Comparison of ENCODE assay signal across 31 mouse cellular contexts in genomic region chr17:27728770-27729169, GRCm38 (mm10). TPM values are rescaled to one million over a fixed set of nuclear protein-coding genes. Genes with fewer than 3 reads are reported as not detected.
DNase-seq lines count a peak whose midpoint lies in the region; ATAC-seq lines count a peak whose summit lies in the region.
"Had no signal": no experiment of that assay in that cellular context is flagged by ENCODE, and none has a peak within 500 bp of the region (broad histone marks: within the 10 kb centered on the region; RNA-seq: fewer than 3 reads in every experiment).

Gene Spdef (minus strand): TSS chr17:27728955.

- ATAC-seq in lung, embryonic 15.5 days (ENCODE audit: borderline replicate concordance, extremely low read depth, low FRiP score, low TSS enrichment): no peak
- no peak for ATAC-seq in intestine, embryonic 15.5 days
- no peak; the same call in 1 of the 2 replicates for ATAC-seq in stomach, embryonic 15.5 days (ENCODE audit: insufficient read depth, low FRiP score, low read depth)
- ATAC-seq: activated CD4-positive, CD25-positive, alpha-beta regulatory T cell, adult 4 months; forebrain, embryonic 14.5 days; hindbrain, postnatal 0 days had no signal

- WGBS in lung, embryonic 15.5 days: 45% methylated on average over 10 of the region's 10 CpGs
- WGBS in intestine, embryonic 15.5 days: 53% methylated on average over 10 of the region's 10 CpGs
- WGBS in large intestine, adult 2 months: 41% methylated on average over 10 of the region's 10 CpGs
- WGBS in stomach, embryonic 15.5 days: 49% methylated on average over 10 of the region's 10 CpGs

- H3K4me3 ChIP-seq in lung, embryonic 15.5 days: peak within 1 kb of the TSS; percentile 7; the same call in 1 of the 2 replicates
- peak within 1 kb of the TSS; percentile 6 for H3K4me3 ChIP-seq in intestine, embryonic 15.5 days (replicated peaks)
- H3K4me3 ChIP-seq in stomach, embryonic 15.5 days (replicated peaks): peak within 1 kb of the TSS; percentile 37
- H3K4me3 ChIP-seq: heart, embryonic 13.5 days; liver, embryonic 13.5 days; midbrain, embryonic 12.5 days had no signal

- H3K27ac ChIP-seq in lung, embryonic 15.5 days: no peak within 1 kb of the TSS
- H3K27ac ChIP-seq in intestine, embryonic 15.5 days: 0 out of 2 replicates have a peak within 1 kb of the TSS, but pooled peaks have one; percentile 15
- H3K27ac ChIP-seq in stomach, embryonic 15.5 days: peak within 1 kb of the TSS; percentile 72
- H3K27ac ChIP-seq: heart, embryonic 13.5 days; hindbrain, postnatal 0 days; liver, embryonic 13.5 days; midbrain, embryonic 12.5 days had no signal

- no peak for DNase-seq in lung, postnatal 25 days (ENCODE audit: low spot score)
- no peak for DNase-seq in large intestine, adult 2 months (ENCODE audit: low read depth, low spot score)
- no peak for DNase-seq in MN1 (ENCODE audit: low spot score)
- DNase-seq in layer of hippocampus, adult 8-10 months (ENCODE audit: low spot score in 2 of 2): no peak
- DNase-seq: adrenal gland, adult 8-10 months; cerebellum, adult 11-12 months; cerebellum, postnatal 10 days; heart, postnatal 14 days; kidney, adult 2 months; kidney, postnatal 10 days; liver, embryonic 13.5 days; right cerebral cortex, postnatal 14 days; spleen, adult 18-20 months; thymus, adult 18-20 months; thymus, postnatal 4 days had no signal

- H3K4me2 ChIP-seq in lung, embryonic 15.5 days: peak within 1 kb of the TSS; percentile 26
- no peak within 1 kb of the TSS for H3K4me2 ChIP-seq in intestine, embryonic 15.5 days (replicated peaks)
- H3K4me2 ChIP-seq in stomach, embryonic 15.5 days: peak within 1 kb of the TSS; percentile 40
- H3K4me2 ChIP-seq: heart, embryonic 13.5 days; liver, embryonic 13.5 days; midbrain, embryonic 12.5 days had no signal

- H3K27me3 ChIP-seq in lung, embryonic 15.5 days: no peaks in the 10 kb centered on the region
- no peaks in the 10 kb centered on the region for H3K27me3 ChIP-seq in intestine, embryonic 15.5 days (replicated peaks)
- no peaks in the 10 kb centered on the region for H3K27me3 ChIP-seq in stomach, embryonic 15.5 days (replicated peaks)

- H3K36me3 ChIP-seq in lung, embryonic 15.5 days: no peaks in the 10 kb centered on the region
- H3K36me3 ChIP-seq in intestine, embryonic 15.5 days: no peaks in the 10 kb centered on the region
- no peaks in the 10 kb centered on the region for H3K36me3 ChIP-seq in stomach, embryonic 15.5 days
- H3K36me3 ChIP-seq: heart, embryonic 13.5 days; liver, embryonic 13.5 days; midbrain, embryonic 12.5 days had no signal

- peaks cover 25% of the 10 kb centered on the region for H3K4me1 ChIP-seq in lung, embryonic 15.5 days
- peaks cover 19% of the 10 kb centered on the region for H3K4me1 ChIP-seq in intestine, embryonic 15.5 days (replicated peaks)
- peaks cover 23% of the 10 kb centered on the region for H3K4me1 ChIP-seq in stomach, embryonic 15.5 days

- H3K9me3 ChIP-seq in lung, embryonic 15.5 days: no peaks in the 10 kb centered on the region
- H3K9me3 ChIP-seq in intestine, embryonic 15.5 days: no peaks in the 10 kb centered on the region
- no peaks in the 10 kb centered on the region for H3K9me3 ChIP-seq in stomach, embryonic 15.5 days
- H3K9me3 ChIP-seq: heart, embryonic 13.5 days; liver, embryonic 13.5 days; midbrain, embryonic 12.5 days had no signal

- H3K9ac ChIP-seq in lung, embryonic 15.5 days: no peak within 1 kb of the TSS
- H3K9ac ChIP-seq in intestine, embryonic 15.5 days: no peak within 1 kb of the TSS
- peak within 1 kb of the TSS; percentile 19; the same call in 1 of the 2 replicates for H3K9ac ChIP-seq in stomach, embryonic 15.5 days
- H3K9ac ChIP-seq: heart, embryonic 13.5 days; liver, embryonic 13.5 days; midbrain, embryonic 12.5 days had no signal

RNA-seq across cellular contexts. Expression of gene Spdef, which starts in this region (rescaled TPM):
- 1.7 and 2.2 TPM in 2 replicates for polyA plus RNA-seq in lung, embryonic 15.5 days (2015; fragmentation: Nextera tagmentation; extraction: Ambion mirVana)
- 14.1 and 17.1 TPM in 2 replicates for polyA plus RNA-seq in intestine, embryonic 15.5 days (2015; fragmentation: Nextera tagmentation; extraction: Ambion mirVana)
- polyA plus RNA-seq in large intestine, adult 2 months (2012; rRNA removed): 57.1 and 68.0 TPM in 2 replicates
- polyA plus RNA-seq in stomach, embryonic 15.5 days (2015; fragmentation: Nextera tagmentation; extraction: Ambion mirVana): 18.9 and 22.8 TPM in 2 replicates
- total RNA-seq in layer of hippocampus, adult 8-10 months (2022): under 1 TPM in 3 of 4 experiments, not detected in 1; 0.25 to 0.63 (median 0.31) TPM
- total RNA-seq: gastrocnemius, adult 8-10 months; granulocyte monocyte progenitor cell, adult 5-6 weeks; heart, postnatal 14 days; layer of hippocampus, adult 18-20 months; layer of hippocampus, postnatal 25 days; MEL had no signal
- polyA plus RNA-seq: C2C12; embryonic facial prominence, embryonic 11.5 days; hindbrain, embryonic 11.5 days; liver, embryonic 13.5 days had no signal
